Mouse (Mus musculus) testis, adult 2 months (tissue): Measurements from ENCODE around the gene Aff3.

ENCODE experiments used
- CTCF ChIP-seq: fragments of 200-500 bp; IDR thresholded peaks from 2 replicates; pipeline ENCODE4 v1.5.1; 2012; ENCODE audit warnings: low read depth, mild to moderate bottlenecking, inconsistent platforms, low read length, moderate library complexity; ENCODE audit not compliant: control insufficient read depth, insufficient read depth, insufficient replicate concordance
- POLR2A ChIP-seq: fragments of 200-500 bp; IDR thresholded peaks from 2 replicates; pipeline ENCODE4 v1.6.1; 2012; ENCODE audit warnings: low read depth, mild to moderate bottlenecking, inconsistent platforms, low read length, moderate library complexity; ENCODE audit not compliant: control insufficient read depth

- TF ChIP-seq CTCF (no peak), POLR2A (no peak)
These were observed 434.7 kb downstream of the Aff3 start for GRCm38 (mm10) chr1:38230041-38230440.
